Mouse (Mus musculus) stomach, postnatal 0 days (tissue): ENCODE data around the gene Rxfp3.

Experiments
- CTCF ChIP-seq: IDR thresholded peaks from 2 replicates; pipeline ENCODE4 v1.5.1; 2016; ENCODE audit warnings: antibody characterized with exemption, low read depth, mild to moderate bottlenecking, moderate library complexity
- EP300 ChIP-seq: optimal IDR thresholded peaks from 2 replicates; pipeline ENCODE3; 2016; ENCODE audit warnings: antibody characterized with exemption

DNA sequence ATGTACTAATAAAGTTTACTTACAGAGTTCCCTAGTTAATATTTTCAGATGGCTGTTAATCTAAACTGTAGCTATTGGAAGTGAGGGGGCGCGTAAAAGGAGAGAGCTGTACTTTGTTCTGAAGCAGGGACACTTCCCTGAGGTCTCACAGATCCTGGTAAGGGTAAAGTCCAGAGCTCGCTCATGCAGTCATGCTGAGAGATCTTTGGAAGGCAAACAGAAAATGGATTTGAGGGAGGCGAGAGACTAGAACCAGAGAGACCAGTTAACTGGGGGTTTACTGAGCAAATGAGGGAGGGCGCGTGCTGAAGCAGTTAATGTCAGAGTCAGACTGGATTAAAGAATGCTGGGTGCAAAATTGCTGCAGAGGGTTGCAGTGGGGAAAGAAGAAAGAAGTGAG is 52.0 kb downstream of the Rxfp3 start:
- no peak for TF ChIP-seq CTCF
- no peak for TF ChIP-seq EP300
